Mouse (Mus musculus) CH12.LX (cell line): ENCODE data around the gene Kcnc3. TPM values are rescaled to one million over a fixed set of nuclear protein-coding genes. Genes with fewer than 3 reads are reported as not detected.

Experiments
- DNase-seq: peaks from one replicate; pipeline ENCODE4 v3.0.0-alpha.2; 2013; ENCODE audit errors: extremely low read depth
- H3K27ac ChIP-seq: 2 replicates; pipeline ENCODE4 v1.5.1; 2012; ENCODE audit warnings: low read depth, mild to moderate bottlenecking, control low read depth, moderate library complexity; ENCODE audit not compliant: insufficient read depth
- H3K27me3 ChIP-seq: replicated peaks from 2 replicates; pipeline ENCODE3; 2012; ENCODE audit warnings: inconsistent platforms
- H3K36me3 ChIP-seq, 2 experiments: replicated peaks in 1 of 2; 2 replicates each; pipeline versions ENCODE3 to v1.6.1; 2012; ENCODE audit warnings: inconsistent platforms in 1 of 2, low read length in 1 of 2, mild to moderate bottlenecking in 1 of 2, mixed read lengths in 1 of 2, moderate library complexity in 1 of 2; ENCODE audit not compliant: control insufficient read depth in 1 of 2, insufficient read depth in 1 of 2
- H3K4me1 ChIP-seq, 2 experiments: 2 replicates each; pipeline ENCODE4 v1.6.1; 2012; ENCODE audit warnings: inconsistent platforms in 1 of 2, moderate library complexity in 1 of 2; ENCODE audit not compliant: insufficient read depth in 2 of 2, control insufficient read depth in 1 of 2
- H3K4me2 ChIP-seq: 2 replicates; pipeline ENCODE4 v1.6.1; 2012; ENCODE audit warnings: low read depth, mild to moderate bottlenecking, control low read depth; ENCODE audit not compliant: poor library complexity, insufficient read depth, severe bottlenecking
- H3K4me3 ChIP-seq, 3 experiments: fragments of 150-350 bp in 1 of 3; sonication (generic) in 1 of 3; replicated peaks in 1 of 3; 2 replicates each; pipeline versions ENCODE3 to v1.5.1; 2011 to 2012; ENCODE audit warnings: low read depth in 2 of 3, low read length in 2 of 3, mild to moderate bottlenecking in 2 of 3, moderate library complexity in 2 of 3, control low read depth in 1 of 3, improper control_type of control experiment in 1 of 3, inconsistent platforms in 1 of 3, mixed read lengths in 1 of 3; ENCODE audit not compliant: poor library complexity in 1 of 3
- H3K79me2 ChIP-seq: replicated peaks from 2 replicates; pipeline ENCODE4 v1.6.1; 2012; ENCODE audit warnings: mild to moderate bottlenecking, moderate library complexity; ENCODE audit not compliant: control insufficient read depth, poor library complexity, insufficient read depth, severe bottlenecking; ENCODE audit errors: extremely low read depth
- H3K9ac ChIP-seq: 2 replicates; pipeline ENCODE4 v1.6.1; 2012; ENCODE audit warnings: low read depth, mild to moderate bottlenecking, control low read depth, moderate library complexity; ENCODE audit not compliant: insufficient read depth
- H3K9me3 ChIP-seq: replicated peaks from 2 replicates; pipeline ENCODE3; 2012; ENCODE audit warnings: low read length, inconsistent platforms, mixed read lengths
- BHLHE40 ChIP-seq: IDR thresholded peaks from 2 replicates; pipeline ENCODE4 v1.6.1; 2011; ENCODE audit warnings: mild to moderate bottlenecking, low read depth, low read length, improper control_type of control experiment
- CTCF ChIP-seq, 2 experiments: IDR thresholded peaks in 1 of 2; conservative IDR thresholded peaks in 1 of 2; 2 replicates each; pipeline ENCODE4 v1.5.1; 2011 to 2012; ENCODE audit warnings: low read depth in 2 of 2, low read length in 2 of 2, improper control_type of control experiment in 1 of 2, inconsistent platforms in 1 of 2, mild to moderate bottlenecking in 1 of 2, moderate library complexity in 1 of 2
- ELF1 ChIP-seq: IDR thresholded peaks from 2 replicates; pipeline ENCODE4 v1.6.1; 2014; ENCODE audit warnings: low read depth, mild to moderate bottlenecking, inconsistent platforms, low read length, improper control_type of control experiment
- HCFC1 ChIP-seq: IDR thresholded peaks from 2 replicates; pipeline ENCODE4 v1.6.1; 2012; ENCODE audit warnings: low read depth, mild to moderate bottlenecking, inconsistent platforms, low read length, improper control_type of control experiment
- JUN ChIP-seq: IDR thresholded peaks from 2 replicates; pipeline ENCODE4 v1.6.1; 2011; ENCODE audit warnings: low read depth, mild to moderate bottlenecking, low read length, improper control_type of control experiment, moderate library complexity; ENCODE audit not compliant: insufficient read depth
- JUND ChIP-seq: conservative IDR thresholded peaks from 2 replicates; pipeline ENCODE4 v1.6.1; 2011; ENCODE audit warnings: low read depth, low read length, improper control_type of control experiment
- KAT2A ChIP-seq: IDR thresholded peaks from 2 replicates; pipeline ENCODE4 v1.6.1; 2012; ENCODE audit warnings: low read length, improper control_type of control experiment, inconsistent platforms; ENCODE audit not compliant: insufficient replicate concordance
- NELFE ChIP-seq: IDR thresholded peaks from 2 replicates; pipeline ENCODE4 v1.6.1; 2011; ENCODE audit warnings: low read depth, low read length, improper control_type of control experiment
- PAX5 ChIP-seq: IDR thresholded peaks from 2 replicates; pipeline ENCODE4 v1.6.1; 2012; ENCODE audit warnings: low read length, inconsistent platforms, mixed read lengths
- POLR2AphosphoS2 ChIP-seq: IDR thresholded peaks from 2 replicates; pipeline ENCODE4 v1.6.1; 2011; ENCODE audit warnings: low read depth, low read length, improper control_type of control experiment
- SIN3A ChIP-seq: IDR thresholded peaks from 2 replicates; pipeline ENCODE4 v1.6.1; 2012; ENCODE audit warnings: low read length, improper control_type of control experiment, inconsistent platforms
- SMC3 ChIP-seq: IDR thresholded peaks from 2 replicates; pipeline ENCODE4 v1.6.1; 2011; ENCODE audit warnings: low read depth, low read length, improper control_type of control experiment
- USF2 ChIP-seq: conservative IDR thresholded peaks from 2 replicates; pipeline ENCODE4 v1.6.1; 2011; ENCODE audit warnings: low read depth, low read length, improper control_type of control experiment
- ZC3H11A ChIP-seq: IDR thresholded peaks from 2 replicates; pipeline ENCODE4 v1.6.1; 2012; ENCODE audit warnings: low read depth, mild to moderate bottlenecking, inconsistent platforms, low read length, improper control_type of control experiment
- ZMIZ1 ChIP-seq: IDR thresholded peaks from 2 replicates; pipeline ENCODE4 v1.6.1; 2012; ENCODE audit warnings: low read depth, mild to moderate bottlenecking, inconsistent platforms, low read length, improper control_type of control experiment
- dilution Hi-C: fragments of 300-500 bp; cut with MboI; formaldehyde crosslinking; loops from 2 replicates; pipeline ENCODE4 v1.14.3; 2020; ENCODE audit warnings: low sequenced_read_pairs; ENCODE audit not compliant: extremely low pct_unique_long_range_greater_than_20kb, extremely low pct_ligation_motif_present
- in situ Hi-C: fragments of 300-500 bp; cut with MboI; formaldehyde crosslinking; loops from 3 replicates; pipeline ENCODE4 v1.14.3; 2019; ENCODE audit warnings: low sequenced_read_pairs, low pct_ligation_motif_present, low pct_unique_long_range_greater_than_20kb, mixed read lengths
- polyA plus RNA-seq: library from polyadenylated mRNA; unstranded; fragments of >175 nt; gene quantifications from 2 replicates; pipeline ENCODE4 v1.2.1, GENCODE M21; 2012; ENCODE audit warnings: low read depth; ENCODE audit not compliant: insufficient read length
- total RNA-seq, 2 experiments: library from RNA; depleted of rRNA; stranded (reverse); fragments of 300-350 nt in 1 of 2; fragments of >200 nt in 1 of 2; gene quantifications; 2 replicates each; pipeline ENCODE4 v1.2.3; 2012 to 2014

Gene Kcnc3
- total and polyA plus RNA-seq, 3 experiments = 0.31 to 5.6 (median 1.7) TPM

DNA sequence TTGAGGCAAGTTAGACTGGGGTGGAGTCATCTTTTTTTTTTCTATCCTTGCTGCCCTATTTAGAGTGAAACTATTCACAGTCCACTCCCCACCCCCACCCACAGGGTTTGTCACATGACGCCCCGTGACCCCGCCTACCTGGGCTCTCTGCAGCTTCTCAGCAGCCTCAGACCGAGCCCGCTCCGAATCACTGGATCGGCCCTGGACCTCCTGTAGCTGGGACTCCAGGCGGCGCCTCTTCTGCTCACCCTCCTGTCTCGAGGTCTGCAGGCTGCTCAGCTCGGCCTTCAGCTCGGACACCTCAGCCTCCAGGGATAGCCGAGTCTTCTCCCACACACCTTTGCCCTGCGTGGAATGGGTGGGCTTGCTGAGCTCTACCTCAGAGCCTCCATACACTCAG, 34.4 kb downstream of the Kcnc3 start:
- no peak overlapping the region for H3K4me2 ChIP-seq
- TF ChIP-seq BHLHE40 (no peak), JUN (no peak), SIN3A (no peak), ZMIZ1 (no peak), USF2 (no peak), NELFE (no peak), SMC3 (no peak), HCFC1 (no peak), JUND (no peak), PAX5 (no peak), KAT2A (no peak), POLR2AphosphoS2 (no peak), ZC3H11A (no peak)
- TF ChIP-seq, all 38 proteins: peak for 0
- dilution Hi-C loops (no loop called here), in situ Hi-C loops (no loop called here)
- Histone ChIP-seq H3K4me1 (peaks cover 6 to 15% of the 10 kb centered on the region in 2 experiments), H3K27me3 (peaks cover 9% of the 10 kb centered on the region), H3K9ac (no peak overlapping the region), H3K36me3 (no peaks in the 10 kb centered on the region), H3K79me2 (no peaks in the 10 kb centered on the region), H3K9me3 (peaks cover 8% of the 10 kb centered on the region), H3K4me3 (no peak overlapping the region), H3K27ac (no peak overlapping the region)
- DNase-seq = no peak

DNA sequence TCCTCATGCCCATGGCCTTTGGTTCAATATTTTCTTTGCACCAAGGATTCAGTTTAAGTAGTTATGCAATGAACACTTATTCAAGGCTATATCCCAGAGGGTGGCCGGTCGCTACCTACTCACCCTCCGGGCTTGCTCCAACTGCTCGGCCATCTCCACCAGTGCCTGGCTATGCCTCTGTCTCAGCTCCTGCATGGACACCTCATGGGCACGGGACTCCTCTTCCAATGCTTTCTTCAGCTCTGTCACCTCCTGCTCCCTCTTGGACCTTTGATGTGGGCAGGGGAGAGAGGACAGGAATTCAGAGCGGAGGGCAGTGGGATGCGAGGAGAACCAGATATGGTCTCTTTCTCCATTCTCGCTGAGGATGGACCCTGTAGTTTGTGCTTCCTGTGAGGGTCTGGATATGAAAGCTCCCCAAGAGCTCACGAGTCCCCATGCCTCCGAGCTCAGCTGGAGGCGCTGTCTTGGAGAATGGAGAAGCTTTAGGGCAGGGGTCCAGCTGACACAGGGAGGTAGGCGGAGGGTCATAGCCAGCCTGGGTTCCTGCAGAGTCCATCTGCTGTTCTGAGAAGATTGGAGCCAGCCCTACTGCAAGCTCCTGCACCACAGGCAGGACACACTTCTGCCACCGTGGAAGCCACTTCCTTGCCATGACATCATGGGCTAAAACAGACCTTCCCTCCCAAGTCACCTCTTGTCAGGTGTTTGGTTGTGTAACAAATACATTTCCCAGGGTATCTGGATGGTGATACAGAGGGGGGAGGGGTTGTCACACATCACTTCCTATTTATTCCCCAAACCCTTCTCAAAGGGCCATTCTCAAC, 35.0 kb downstream of the Kcnc3 start:
- Histone ChIP-seq H3K4me2 (no peak overlapping the region), H3K4me3 (no peak overlapping the region), H3K79me2 (no peaks in the 10 kb centered on the region), H3K9me3 (peaks cover 8% of the 10 kb centered on the region), H3K36me3 (no peaks in the 10 kb centered on the region), H3K27ac (no peak overlapping the region)
- dilution Hi-C loops = no loop called here
- TF ChIP-seq BHLHE40 (no peak), ELF1 (no peak), CTCF (conservative IDR thresholded peaks at IDR 0.05 in 1 of 2, IDR thresholded peaks at IDR 0.05 in 1 of 2; ENCODE audit: low read depth in 2 of 2, low read length in 2 of 2) (no peak)
- TF ChIP-seq, all 38 proteins: peak for 0
- in situ Hi-C loops = no loop called here
- no peak overlapping the region for H3K9ac ChIP-seq
- H3K4me1 ChIP-seq = peaks cover 8 to 15% of the 10 kb centered on the region in 2 experiments
- DNase-seq = no peak
- peaks cover 9% of the 10 kb centered on the region for H3K27me3 ChIP-seq
